Mouse (Mus musculus): ENCODE results near the gene Baz2a. TPM values are rescaled to one million over a fixed set of nuclear protein-coding genes. Genes with fewer than 3 reads are reported as not detected.
"Not testable (repeated sequence)": the region's sequence is repeated elsewhere in the genome, so short reads cannot be mapped to it uniquely, and the experiment has no call there.

Gene Baz2a
- polyA plus RNA-seq, 1 experiment from 2014 or later = 8.1 TPM

- Histone ChIP-seq H3K9me3 (ENCODE audit: control insufficient read depth) (no peaks in the 10 kb centered on the region), H3K36me3 (ENCODE audit: control insufficient read depth, insufficient read depth) (peaks cover 47% of the 10 kb centered on the region), H3K4me1 (replicated peaks; ENCODE audit: control insufficient read depth, insufficient read depth, low read length) (peaks cover 9% of the 10 kb centered on the region; the same call in 1 of the 2 replicates), H3K27ac (ENCODE audit: low read depth, low read length) (peak overlapping the region; percentile 31; the same call in 1 of the 2 replicates), H3K4me2 (replicated peaks; ENCODE audit: low read depth) (no peak overlapping the region), H3K9ac (ENCODE audit: low read depth, low read length) (no peak overlapping the region), H3K27me3 (replicated peaks; ENCODE audit: control insufficient read depth, insufficient read depth, low read length) (no peaks in the 10 kb centered on the region), H3K4me3 (ENCODE audit: low read depth, low read length) (no peak overlapping the region)
- TF ChIP-seq CTCF (IDR thresholded peaks at IDR 0.05; ENCODE audit: low read depth) = peak; percentile 74
- ATAC-seq = no peak
- WGBS = 62% methylated on average over 6 of the region's 6 CpGs
These were observed 5.0 kb upstream of the Baz2a start for GRCm38 (mm10) chr10:128086391-128086790.

GRCm38 (mm10) chr10:128087216-128087615 is 4.2 kb upstream of the Baz2a start:
- ATAC-seq; H3K4me1 ChIP-seq (replicated peaks; ENCODE audit: control insufficient read depth, insufficient read depth, low read length); H3K4me2 ChIP-seq (replicated peaks; ENCODE audit: low read depth); H3K27me3 ChIP-seq (replicated peaks; ENCODE audit: control insufficient read depth, insufficient read depth, low read length); H3K4me3 ChIP-seq (ENCODE audit: low read depth, low read length); H3K9me3 ChIP-seq (ENCODE audit: control insufficient read depth); H3K27ac ChIP-seq (ENCODE audit: low read depth, low read length); H3K9ac ChIP-seq (ENCODE audit: low read depth, low read length): not testable (repeated sequence)
- H3K36me3 ChIP-seq (ENCODE audit: control insufficient read depth, insufficient read depth) = peaks cover 47% of the 10 kb centered on the region
- WGBS = 70% methylated on average over 2 of the region's 2 CpGs

- H3K9ac ChIP-seq (ENCODE audit: low read depth, low read length) = no peak overlapping the region
- no peak overlapping the region for H3K27ac ChIP-seq (ENCODE audit: low read depth, low read length)
- no peak for ATAC-seq
- 0 out of 2 replicates have a peak, but pooled peaks cover 5% of the 10 kb centered on the region for H3K4me1 ChIP-seq (replicated peaks; ENCODE audit: control insufficient read depth, insufficient read depth, low read length)
- 88% methylated on average over 5 of the region's 5 CpGs for WGBS
- no peak overlapping the region for H3K4me3 ChIP-seq (ENCODE audit: low read depth, low read length)
- no peaks in the 10 kb centered on the region for H3K27me3 ChIP-seq (replicated peaks; ENCODE audit: control insufficient read depth, insufficient read depth, low read length)
- H3K36me3 ChIP-seq (ENCODE audit: control insufficient read depth, insufficient read depth) = peaks cover 47% of the 10 kb centered on the region
- H3K9me3 ChIP-seq (ENCODE audit: control insufficient read depth) = no peaks in the 10 kb centered on the region
- no peak for TF ChIP-seq CTCF (IDR thresholded peaks at IDR 0.05; ENCODE audit: low read depth)
- H3K4me2 ChIP-seq (replicated peaks; ENCODE audit: low read depth) = no peak overlapping the region
These were observed 3.2 kb upstream of the Baz2a start for GRCm38 (mm10) chr10:128088181-128088580.

- H3K27ac ChIP-seq (ENCODE audit: low read depth, low read length) = no peak overlapping the region
- 56% methylated on average over 5 of the region's 5 CpGs for whole genome bisulfite sequencing
These were observed 1.5 kb upstream of the Baz2a start for GRCm38 (mm10) chr10:128089842-128090241.

GRCm38 (mm10) chr10:128090651-128091563 is 470 bp upstream of the Baz2a start:
- H3K9ac ChIP-seq (ENCODE audit: low read depth, low read length) = peak overlapping the region; percentile 75; the same call in 1 of the 2 replicates
- peak; percentile 47 for ATAC-seq

More at GRCm38 (mm10) chr10:128089842-128090241, 1.5 kb upstream of the Baz2a start:
- Histone ChIP-seq H3K4me1 (replicated peaks; ENCODE audit: control insufficient read depth, insufficient read depth, low read length) (peaks cover 5% of the 10 kb centered on the region; the same call in 1 of the 2 replicates), H3K4me3 (ENCODE audit: low read depth, low read length) (no peak overlapping the region), H3K4me2 (replicated peaks; ENCODE audit: low read depth) (no peak overlapping the region), H3K27me3 (replicated peaks; ENCODE audit: control insufficient read depth, insufficient read depth, low read length) (no peaks in the 10 kb centered on the region), H3K9ac (ENCODE audit: low read depth, low read length) (no peak overlapping the region), H3K9me3 (ENCODE audit: control insufficient read depth) (no peaks in the 10 kb centered on the region), H3K36me3 (ENCODE audit: control insufficient read depth, insufficient read depth) (peaks cover 46% of the 10 kb centered on the region)
- TF ChIP-seq CTCF (IDR thresholded peaks at IDR 0.05; ENCODE audit: low read depth) = no peak
- no peak for ATAC-seq

More at GRCm38 (mm10) chr10:128090651-128091563, 470 bp upstream of the Baz2a start:
- Histone ChIP-seq H3K27ac (ENCODE audit: low read depth, low read length) (peak overlapping the region; percentile 94), H3K4me3 (ENCODE audit: low read depth, low read length) (peak overlapping the region; percentile 88), H3K27me3 (replicated peaks; ENCODE audit: control insufficient read depth, insufficient read depth, low read length) (no peaks in the 10 kb centered on the region), H3K9me3 (ENCODE audit: control insufficient read depth) (no peaks in the 10 kb centered on the region), H3K4me1 (replicated peaks; ENCODE audit: control insufficient read depth, insufficient read depth, low read length) (peaks cover 5% of the 10 kb centered on the region; the same call in 1 of the 2 replicates), H3K36me3 (ENCODE audit: control insufficient read depth, insufficient read depth) (peaks cover 36% of the 10 kb centered on the region), H3K4me2 (replicated peaks; ENCODE audit: low read depth) (peak overlapping the region; percentile 89)
- peak; percentile 88 for TF ChIP-seq CTCF (IDR thresholded peaks at IDR 0.05; ENCODE audit: low read depth)
- 4% methylated on average over 14 of the region's 14 CpGs for WGBS

Data from intestine, postnatal 0 days (tissue).